Mouse (Mus musculus): ENCODE results near the gene Yipf1. TPM values are rescaled to one million over a fixed set of nuclear protein-coding genes. Genes with fewer than 3 reads are reported as not detected.

The Yipf1 gene
- total RNA-seq (2023), result 10 to 100 TPM; 45.7 to 50.8 TPM

DNA sequence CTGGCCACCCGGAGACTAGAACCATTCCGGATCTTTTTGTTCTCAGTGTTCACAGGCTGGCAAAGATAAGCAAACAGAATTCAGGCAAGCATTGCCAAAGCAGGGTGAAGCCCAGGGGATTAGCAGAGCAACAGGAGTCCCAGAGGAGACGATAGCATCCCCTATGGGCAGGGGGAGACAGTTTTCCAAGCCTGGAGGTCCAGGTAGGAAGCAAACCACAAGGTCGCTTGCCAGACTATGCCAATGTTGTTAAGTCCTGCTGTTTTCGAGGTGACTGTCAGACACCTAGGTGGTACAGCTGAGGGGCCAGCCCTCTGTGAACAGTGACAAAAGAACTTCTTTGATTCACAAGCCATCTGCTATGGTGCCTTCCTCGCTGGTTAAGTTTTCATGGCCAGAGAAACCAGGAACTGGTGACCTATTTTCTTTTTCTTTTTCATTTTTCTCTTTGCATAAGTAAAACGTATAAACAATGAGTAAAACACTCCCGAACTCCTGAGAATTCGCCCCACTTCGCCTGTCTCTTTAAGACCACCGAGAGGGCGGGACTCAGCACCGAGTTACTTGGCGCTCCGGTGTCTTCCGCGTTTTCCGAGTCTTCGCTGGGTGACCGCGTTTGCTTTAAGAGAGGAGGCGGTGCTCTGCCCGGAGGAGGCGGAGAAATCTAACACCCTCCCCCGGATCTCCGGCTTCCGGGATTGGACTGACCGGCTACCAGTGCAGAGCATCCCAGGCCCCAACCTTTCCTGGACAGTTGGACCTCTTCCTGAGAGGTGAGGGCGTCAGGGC, at the start of gene Yipf1:
TSS of gene Yipf1 (plus strand) at position 674 of the 789 bp plus-strand sequence.

GRCm38 (mm10) chr4:107306966-107307365, 7.2 kb upstream of the Yipf1 start, which contains the start of gene Dio1:
Gene Dio1 (minus strand): TSS chr4:107307169.

GRCm38 (mm10) chr4:107367567-107368314, 53.6 kb downstream of the Yipf1 start, which contains the start of gene Ndc1:
Gene Ndc1 (plus strand): TSS chr4:107367784.

Other genes with a start within 250 kb of the Yipf1 start
- gene Mrpl37, start 247.5 kb upstream of the Yipf1 start, total RNA-seq (2023), result 10 to 100 TPM; 73.8 to 78.0 TPM
- 10 to 100 TPM in 1 of 2 experiments, 1 to 10 TPM in 1; 6.0 to 11.3 TPM for gene Cyb5rl, start 247.4 kb upstream of the Yipf1 start, total RNA-seq (2023)
- under 1 TPM in 1 of 2 experiments, not detected in 1; 0.56 TPM for gene Cdcp2, start 217.5 kb upstream of the Yipf1 start, total RNA-seq (2023)
- 100 to 1,000 TPM; 115 to 138 TPM for gene Tmem59, start 136.0 kb upstream of the Yipf1 start, total RNA-seq (2023)
- 10 to 100 TPM; 33.2 to 36.1 TPM for gene Tceanc2, start 135.2 kb upstream of the Yipf1 start, total RNA-seq (2023)
- gene Ldlrad1, start 105.2 kb upstream of the Yipf1 start, total RNA-seq (2023), result 1 to 10 TPM in 1 of 2 experiments, not detected in 1; 1.0 TPM
- 10 to 100 TPM; 51.5 to 53.0 TPM for gene Lrrc42, start 60.8 kb upstream of the Yipf1 start, total RNA-seq (2023)
- gene Hspb11, start 60.8 kb upstream of the Yipf1 start, total RNA-seq (2023), result 10 to 100 TPM; 32.1 to 41.9 TPM
- gene Dio1, start 7.2 kb upstream of the Yipf1 start, total RNA-seq (2023), result not detected
- 10 to 100 TPM; 12.2 to 12.8 TPM for gene Ndc1, start 53.4 kb downstream of the Yipf1 start, total RNA-seq (2023)
- gene Glis1, start 120.2 kb downstream of the Yipf1 start, total RNA-seq (2023), result not detected

All from T-cell, adult 66 days (primary cell).